Mouse (Mus musculus) liver, embryonic 15.5 days (tissue): ENCODE results near the gene Psmb5. TPM values are rescaled to one million over a fixed set of nuclear protein-coding genes. Genes with fewer than 3 reads are reported as not detected.
"Not testable (repeated sequence)": the region's sequence is repeated elsewhere in the genome, so short reads cannot be mapped to it uniquely, and the experiment has no call there.

Source experiments
- ATAC-seq: fragments of 200-750 bp; cut with Nextera tagmentation; 2 replicates; pipeline ENCODE4 v1.8.0; 2017; ENCODE audit warnings: moderate number of reproducible peaks, mild to moderate bottlenecking, moderate library complexity; ENCODE audit not compliant: insufficient read depth
- H3K27ac ChIP-seq: fragments of 300-500 bp; sonication (generic); replicated peaks from 2 replicates; pipeline ENCODE4 v1.5.1; 2015; ENCODE audit warnings: mild to moderate bottlenecking, inconsistent platforms
- H3K27me3 ChIP-seq: fragments of 300-500 bp; sonication (generic); 2 replicates; pipeline ENCODE4 v1.6.1; 2015; ENCODE audit warnings: mild to moderate bottlenecking, inconsistent platforms
- H3K36me3 ChIP-seq: fragments of 300-500 bp; sonication (generic); replicated peaks from 2 replicates; pipeline ENCODE4 v1.6.1; 2015; ENCODE audit warnings: moderate library complexity, mild to moderate bottlenecking, inconsistent platforms
- H3K4me1 ChIP-seq: fragments of 300-500 bp; sonication (generic); replicated peaks from 2 replicates; pipeline ENCODE4 v1.6.1; 2015; ENCODE audit warnings: inconsistent platforms
- H3K4me2 ChIP-seq: fragments of 300-500 bp; sonication (generic); 2 replicates; pipeline ENCODE4 v1.6.1; 2015; ENCODE audit warnings: moderate library complexity, mild to moderate bottlenecking, inconsistent platforms
- H3K4me3 ChIP-seq: fragments of 300-500 bp; sonication (generic); replicated peaks from 2 replicates; pipeline ENCODE4 v1.5.1; 2015; ENCODE audit warnings: mild to moderate bottlenecking, inconsistent platforms
- H3K9ac ChIP-seq: fragments of 300-500 bp; sonication (generic); 2 replicates; pipeline ENCODE4 v1.6.1; 2015; ENCODE audit warnings: moderate library complexity, mild to moderate bottlenecking, inconsistent platforms
- H3K9me3 ChIP-seq: fragments of 300-500 bp; sonication (generic); replicated peaks from 2 replicates; pipeline ENCODE4 v1.6.1; 2016; ENCODE audit warnings: inconsistent platforms
- WGBS: fragments of 180-500 bp; shearing (Covaris S2); methylation state at CpG from one replicate; pipeline ENCODE4 v1.1.7; 2015; ENCODE audit warnings: mixed read lengths; ENCODE audit not compliant: insufficient replicate concordance; 5-methylcytosine and 5-hydroxymethylcytosine counted together
- polyA plus RNA-seq: library from polyadenylated mRNA; unstranded; fragments of >200 nt; fragmentation: Nextera tagmentation; extraction: Ambion mirVana; gene quantifications from 2 replicates; pipeline ENCODE4 v1.2.1, GENCODE M21; 2015

The Psmb5 gene
- polyA plus RNA-seq, 1 experiment from 2014 or later, result 204 TPM

DNA sequence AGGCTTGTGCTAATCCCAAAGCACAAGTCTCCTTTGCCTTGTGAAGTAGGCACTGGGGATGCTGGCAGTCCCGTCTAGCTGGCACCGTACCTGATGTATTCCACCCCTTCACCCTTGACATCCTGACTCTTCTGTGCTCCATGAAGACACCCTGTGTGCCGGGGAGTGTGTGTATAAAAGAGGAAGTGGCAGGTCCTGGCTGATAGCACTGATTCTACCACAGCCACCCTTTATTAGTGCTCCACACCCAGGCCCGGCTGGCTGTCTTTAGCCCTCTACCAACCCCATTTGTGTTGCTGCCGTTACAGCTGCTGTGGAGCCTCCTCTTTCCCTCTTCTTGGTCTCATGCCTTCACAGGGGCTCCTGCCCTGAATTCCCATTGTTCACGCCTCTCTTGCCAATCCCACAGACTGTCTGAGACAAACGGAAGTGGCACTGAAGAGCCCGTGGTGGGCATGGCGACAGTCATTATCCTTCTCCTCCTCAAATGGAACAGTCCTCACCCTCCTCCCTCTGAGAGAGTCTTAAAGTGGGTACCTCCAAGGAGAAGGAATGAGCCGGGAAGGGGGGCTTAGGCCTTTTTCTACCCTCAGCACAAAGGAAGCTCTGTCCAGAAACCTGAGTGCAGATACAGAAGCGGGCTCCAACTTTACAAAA is 12.9 kb upstream of the Psmb5 start:
- Histone ChIP-seq H3K9me3 (no peaks in the 10 kb centered on the region), H3K36me3 (0 out of 2 replicates have a peak, but pooled peaks cover 7% of the 10 kb centered on the region), H3K4me3 (no peak overlapping the region), H3K4me2 (no peak overlapping the region), H3K27me3 (peaks cover 7% of the 10 kb centered on the region; the same call in 1 of the 2 replicates), H3K27ac (no peak overlapping the region), H3K9ac (no peak overlapping the region), H3K4me1 (no peaks in the 10 kb centered on the region)
- no peak for ATAC-seq
- 49% methylated on average over 11 of the region's 11 CpGs for WGBS

DNA sequence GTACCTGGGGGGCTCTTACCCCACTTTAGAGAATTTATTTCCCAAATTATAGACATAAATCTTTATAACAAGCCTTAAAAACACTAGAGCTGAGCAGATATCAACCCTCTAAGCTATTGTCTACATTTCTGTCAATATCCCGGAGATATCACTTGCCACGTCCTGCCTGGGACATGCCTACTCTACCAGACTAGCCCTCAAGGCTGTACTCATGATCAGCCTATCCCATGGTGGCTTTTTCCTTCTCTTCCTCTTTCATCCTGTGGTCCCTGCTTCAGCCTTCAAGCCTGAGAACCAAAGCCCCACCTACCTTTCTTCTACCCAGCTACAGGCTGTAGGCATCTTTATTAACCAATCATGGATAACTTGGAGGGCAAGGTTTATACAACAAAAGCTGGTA is 12.0 kb upstream of the Psmb5 start:
- whole genome bisulfite sequencing, result 56% methylated on average over 2 of the region's 2 CpGs

DNA sequence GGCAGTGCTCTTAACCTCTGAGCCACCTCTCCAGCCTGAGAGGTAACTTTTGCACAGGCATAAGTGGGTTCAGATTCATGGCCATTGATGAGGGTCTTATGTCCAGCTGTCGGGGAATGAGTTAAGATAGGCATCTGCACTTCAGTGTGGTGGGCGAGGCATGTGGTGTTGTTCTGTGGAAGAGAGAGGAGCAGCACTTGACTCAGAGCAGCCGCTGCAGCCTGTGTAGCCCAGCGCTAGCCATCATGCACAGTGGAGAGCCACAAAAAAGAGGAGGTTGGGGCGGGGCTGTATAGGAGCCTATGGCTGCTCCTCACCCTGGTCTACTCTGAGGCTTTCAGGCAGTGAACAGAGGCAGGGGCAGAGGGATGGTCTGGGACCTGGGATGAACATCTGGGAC is 10.3 kb upstream of the Psmb5 start:
- Histone ChIP-seq H3K36me3 (0 out of 2 replicates have a peak, but pooled peaks cover 7% of the 10 kb centered on the region), H3K9me3 (no peaks in the 10 kb centered on the region), H3K4me1 (peaks cover 6% of the 10 kb centered on the region), H3K4me2 (no peak overlapping the region), H3K9ac (no peak overlapping the region), H3K4me3 (no peak overlapping the region), H3K27me3 (peaks cover 17% of the 10 kb centered on the region), H3K27ac (no peak overlapping the region)
- 45% methylated on average over 5 of the region's 5 CpGs for WGBS
- no peak for ATAC-seq

More for the DNA sequence above, 12.0 kb upstream of the Psmb5 start:
- Histone ChIP-seq H3K4me1 (no peaks in the 10 kb centered on the region), H3K4me3 (no peak overlapping the region), H3K9me3 (no peaks in the 10 kb centered on the region), H3K36me3 (0 out of 2 replicates have a peak, but pooled peaks cover 7% of the 10 kb centered on the region), H3K27ac (no peak overlapping the region), H3K4me2 (no peak overlapping the region), H3K27me3 (peaks cover 16% of the 10 kb centered on the region), H3K9ac (no peak overlapping the region)
- ATAC-seq, result no peak

DNA sequence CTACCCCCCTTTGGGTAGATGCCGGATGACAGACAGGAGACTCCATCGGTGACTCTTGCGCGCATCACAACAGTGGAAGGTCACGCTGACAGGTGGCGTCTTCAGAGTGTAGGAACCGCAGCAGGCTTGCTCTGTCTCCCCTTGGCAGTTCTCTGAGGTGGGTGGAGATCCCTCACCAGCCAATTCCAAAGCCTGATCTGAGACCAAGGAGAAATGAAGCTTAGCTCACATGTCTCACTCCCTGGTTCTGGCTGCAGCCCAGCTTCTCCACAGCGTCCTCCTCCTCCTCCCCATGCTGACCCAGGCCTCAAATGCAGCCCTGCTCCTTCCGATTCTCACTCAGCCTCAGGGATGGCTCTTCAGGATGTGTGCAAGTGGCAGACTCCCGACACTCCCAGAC is 7.2 kb upstream of the Psmb5 start:
- no peak for ATAC-seq
- no peak overlapping the region for H3K27ac ChIP-seq
- no peak overlapping the region for H3K4me2 ChIP-seq
- H3K9me3 ChIP-seq, result no peaks in the 10 kb centered on the region
- peaks cover 10% of the 10 kb centered on the region for H3K4me1 ChIP-seq
- H3K4me3 ChIP-seq, result no peak overlapping the region
- H3K27me3 ChIP-seq, result peaks cover 17% of the 10 kb centered on the region
- no peaks in the 10 kb centered on the region for H3K36me3 ChIP-seq
- H3K9ac ChIP-seq, result no peak overlapping the region
- WGBS, result 69% methylated on average over 10 of the region's 10 CpGs

DNA sequence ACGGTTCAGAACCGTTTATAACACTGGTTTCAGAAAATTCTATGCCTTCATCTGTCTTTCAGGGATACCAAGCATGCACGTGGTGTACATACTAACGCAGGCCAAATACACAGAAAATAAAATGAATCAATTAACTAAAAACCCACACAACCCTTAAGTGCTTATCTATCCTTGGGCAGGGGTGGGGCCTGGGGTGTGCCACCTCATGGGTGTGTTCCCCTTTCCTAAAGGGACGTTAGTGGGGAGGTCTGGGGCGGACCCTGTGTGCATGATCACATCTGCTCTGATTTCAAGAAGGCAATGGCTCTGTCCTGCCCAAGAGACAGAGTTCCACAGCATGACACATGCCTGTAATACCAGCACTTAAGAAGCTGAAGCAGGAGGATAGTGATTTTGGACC is 5.5 kb upstream of the Psmb5 start:
- Histone ChIP-seq H3K4me2 (no peak overlapping the region), H3K36me3 (no peaks in the 10 kb centered on the region), H3K9me3 (no peaks in the 10 kb centered on the region), H3K27ac (no peak overlapping the region), H3K4me1 (peaks cover 10% of the 10 kb centered on the region), H3K27me3 (peaks cover 17% of the 10 kb centered on the region), H3K9ac (no peak overlapping the region), H3K4me3 (no peak overlapping the region)
- peak; percentile 53; the same call in 1 of the 2 replicates for ATAC-seq
- WGBS, result 52% methylated on average over 6 of the region's 6 CpGs

DNA sequence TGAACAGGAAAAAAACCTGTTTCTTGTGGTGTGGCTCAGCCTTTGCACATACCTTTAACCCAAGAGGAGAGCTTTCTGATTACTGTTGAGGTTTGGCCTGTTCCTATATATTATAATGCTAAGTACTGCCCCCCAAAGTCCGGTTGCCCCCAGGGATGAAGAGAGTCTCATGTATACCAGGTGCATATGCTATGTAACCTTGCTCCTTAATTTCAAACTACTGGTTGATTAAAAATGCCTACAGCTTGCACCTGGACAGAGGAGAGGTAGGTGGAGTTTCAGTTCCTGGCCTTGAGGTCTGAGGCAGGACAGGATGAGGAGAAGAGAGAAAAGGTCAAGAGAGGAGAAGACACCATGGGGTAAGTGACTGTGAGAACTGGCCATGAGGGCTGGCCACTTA is 3.3 kb upstream of the Psmb5 start, which contains the start of gene Psmb11:
Psmb11 (plus strand) TSS at position 301 of the 400 bp plus-strand sequence.
- WGBS, result 79% methylated on average over 1 of the region's 1 CpGs
- H3K9ac ChIP-seq, result no peak within 1 kb of the TSS
- peaks cover 14% of the 10 kb centered on the region for H3K27me3 ChIP-seq
- H3K27ac ChIP-seq, result no peak within 1 kb of the TSS
- H3K36me3 ChIP-seq, result peaks cover 4% of the 10 kb centered on the region; the same call in 1 of the 2 replicates
- ATAC-seq, result no peak
- H3K4me1 ChIP-seq, result peaks cover 22% of the 10 kb centered on the region
- H3K9me3 ChIP-seq, result no peaks in the 10 kb centered on the region
- no peak within 1 kb of the TSS for H3K4me2 ChIP-seq
- H3K4me3 ChIP-seq, result no peak within 1 kb of the TSS

DNA sequence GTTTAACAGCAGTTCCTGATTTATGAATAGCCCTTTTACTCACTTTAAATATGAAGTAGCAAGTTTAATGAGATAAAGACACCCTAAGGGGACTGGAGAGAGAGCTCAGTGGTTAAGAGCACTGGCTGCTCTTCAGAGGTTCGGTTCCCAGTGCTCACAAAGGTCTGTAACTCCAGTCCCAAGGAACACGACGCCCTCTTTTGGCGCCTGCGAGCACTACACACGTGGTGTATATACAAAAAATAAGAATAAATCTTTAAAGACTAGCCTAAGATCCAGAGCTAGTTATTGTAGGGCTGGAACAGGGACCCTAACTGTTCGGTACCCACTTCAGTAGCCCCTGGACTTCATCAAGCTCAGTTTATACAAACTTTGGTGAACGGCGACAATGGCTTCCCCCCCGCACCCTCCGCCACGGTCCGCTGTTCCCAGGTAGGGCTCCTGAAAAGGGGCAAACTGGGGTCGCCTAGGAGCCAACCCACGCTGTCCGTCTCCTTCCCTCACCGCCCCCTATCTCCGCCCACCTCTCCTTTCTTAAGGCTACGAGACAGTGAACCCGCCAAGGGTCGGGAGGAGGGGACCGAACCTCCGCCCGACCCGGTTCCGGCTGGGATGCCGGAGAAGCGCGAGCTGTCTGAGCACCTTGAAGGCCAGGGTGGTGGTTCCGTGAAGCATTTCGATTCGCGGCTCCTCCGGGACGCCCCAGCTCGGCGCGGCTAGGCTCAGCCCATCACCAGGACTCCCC is 498 bp downstream of the Psmb5 start:
- H3K27me3 ChIP-seq, result no peaks in the 10 kb centered on the region
- peak overlapping the region; percentile 78 for H3K27ac ChIP-seq
- 2% methylated on average over 38 of the region's 38 CpGs for WGBS
- H3K36me3 ChIP-seq, result peaks cover 32% of the 10 kb centered on the region
- H3K4me1 ChIP-seq, result peaks cover 21% of the 10 kb centered on the region
- peak overlapping the region; percentile 83 for H3K9ac ChIP-seq
- H3K9me3 ChIP-seq, result no peaks in the 10 kb centered on the region
- peak overlapping the region; percentile 75 for H3K4me2 ChIP-seq
- ATAC-seq, result peak; percentile 57
- peak overlapping the region; percentile 87 for H3K4me3 ChIP-seq

DNA sequence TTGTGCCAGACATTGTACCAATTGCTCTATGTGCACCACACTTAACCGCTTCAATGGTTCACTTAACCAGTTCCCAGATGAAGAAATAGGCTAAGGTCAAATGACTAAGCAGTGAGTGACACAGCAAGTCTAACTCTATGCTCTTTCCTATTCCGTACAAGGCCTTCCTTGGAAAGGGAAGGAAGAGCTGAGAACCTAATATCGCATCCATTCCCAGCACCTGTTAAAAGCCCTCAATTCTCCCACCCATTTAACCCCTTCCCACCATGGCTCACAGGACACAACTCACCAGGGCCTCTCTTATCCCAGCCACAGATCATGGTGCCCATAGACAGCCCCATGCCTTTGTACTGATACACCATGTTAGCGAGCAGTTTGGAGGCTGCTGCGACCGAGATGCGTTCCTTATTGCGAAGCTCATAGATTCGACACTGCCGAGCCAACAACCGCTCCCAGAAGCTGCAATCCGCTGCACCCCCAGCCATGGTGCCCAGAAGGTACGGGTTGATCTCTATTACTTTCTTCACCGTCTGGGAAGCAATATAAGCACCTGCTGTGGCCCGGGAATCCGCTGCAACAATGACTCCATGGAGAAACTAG is 1.5 kb downstream of the Psmb5 start:
- Histone ChIP-seq H3K27ac (no peak overlapping the region), H3K9me3 (no peaks in the 10 kb centered on the region), H3K9ac (no peak overlapping the region), H3K36me3 (peaks cover 38% of the 10 kb centered on the region), H3K4me2 (no peak overlapping the region), H3K27me3 (no peaks in the 10 kb centered on the region), H3K4me3 (no peak overlapping the region; the same call in 1 of the 2 replicates), H3K4me1 (peaks cover 21% of the 10 kb centered on the region)
- no peak for ATAC-seq
- WGBS, result 86% methylated on average over 16 of the region's 16 CpGs

DNA sequence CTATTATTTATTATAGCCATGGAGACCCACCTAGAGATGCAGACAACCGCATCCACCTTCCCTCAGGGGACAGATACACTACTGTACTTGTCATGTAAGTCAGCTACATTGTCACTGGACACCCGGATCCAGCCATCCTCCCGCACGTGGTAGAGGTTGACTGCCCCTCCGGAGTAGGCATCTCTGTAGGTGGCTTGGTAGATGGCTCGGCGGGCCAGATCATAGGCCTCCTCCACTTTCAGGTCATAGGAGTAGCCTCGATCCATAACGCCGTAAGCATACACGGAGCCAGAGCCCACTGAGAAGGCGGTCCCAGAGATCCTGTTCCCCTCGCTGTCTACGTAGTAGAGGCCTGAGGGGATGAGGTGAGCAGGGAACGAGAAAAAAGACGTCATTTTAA is 3.7 kb downstream of the Psmb5 start:
- Histone ChIP-seq H3K36me3 (peaks cover 42% of the 10 kb centered on the region), H3K4me1 (peaks cover 21% of the 10 kb centered on the region)
- H3K27me3 ChIP-seq, H3K4me2 ChIP-seq, H3K4me3 ChIP-seq, ATAC-seq, H3K9ac ChIP-seq, H3K27ac ChIP-seq, H3K9me3 ChIP-seq: not testable (repeated sequence)
- 86% methylated on average over 16 of the region's 16 CpGs for WGBS

DNA sequence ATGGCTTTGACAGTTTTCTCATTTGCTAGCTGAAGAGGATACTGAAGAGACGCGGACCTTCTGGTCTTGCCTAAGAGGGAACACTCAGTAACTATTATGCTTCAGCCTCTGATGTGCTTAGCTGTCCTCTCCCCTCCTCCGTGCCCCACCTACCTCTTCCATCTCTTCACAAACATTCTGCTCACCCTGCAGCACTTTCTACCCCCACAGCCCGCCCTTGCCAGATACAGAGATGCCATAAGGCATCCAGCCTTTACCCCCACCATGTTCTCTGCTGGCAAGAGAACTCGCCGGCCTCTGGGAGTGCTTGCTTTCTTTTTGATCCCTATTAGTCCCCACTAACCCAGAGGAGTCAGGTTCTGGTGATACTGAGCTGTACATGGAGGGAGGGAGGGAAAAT is 7.2 kb downstream of the Psmb5 start:
- no peak overlapping the region for H3K27ac ChIP-seq
- no peaks in the 10 kb centered on the region for H3K9me3 ChIP-seq
- peaks cover 10% of the 10 kb centered on the region for H3K4me1 ChIP-seq
- no peaks in the 10 kb centered on the region for H3K27me3 ChIP-seq
- H3K9ac ChIP-seq, result no peak overlapping the region
- 77% methylated on average over 6 of the region's 6 CpGs for WGBS
- H3K4me2 ChIP-seq, result no peak overlapping the region
- no peak for ATAC-seq
- H3K4me3 ChIP-seq, result no peak overlapping the region
- H3K36me3 ChIP-seq, result peaks cover 36% of the 10 kb centered on the region

DNA sequence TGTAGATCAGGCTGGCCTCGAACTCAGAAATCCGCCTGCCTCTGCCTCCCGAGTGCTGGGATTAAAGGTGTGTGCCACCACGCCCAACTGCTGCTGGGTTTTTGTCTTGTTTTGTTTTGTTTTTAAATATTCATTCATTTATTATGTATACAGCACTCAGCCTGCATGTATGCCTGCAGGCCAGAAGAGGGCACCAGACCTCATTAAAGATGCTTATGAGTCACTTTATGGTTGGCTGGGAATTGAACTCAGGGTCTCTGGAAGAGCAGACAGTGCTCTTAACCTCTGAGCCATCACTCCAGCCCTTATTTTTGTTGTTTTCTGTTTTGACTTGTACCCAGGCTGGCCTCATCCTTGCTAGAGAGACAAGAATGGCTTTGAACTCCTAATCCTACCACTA is 7.9 kb downstream of the Psmb5 start:
- Histone ChIP-seq H3K4me3 (no peak overlapping the region), H3K36me3 (peaks cover 30% of the 10 kb centered on the region), H3K4me2 (no peak overlapping the region), H3K9me3 (no peaks in the 10 kb centered on the region), H3K27ac (no peak overlapping the region), H3K9ac (no peak overlapping the region), H3K27me3 (no peaks in the 10 kb centered on the region), H3K4me1 (peaks cover 10% of the 10 kb centered on the region)
- no peak for ATAC-seq
- WGBS, result 61% methylated on average over 4 of the region's 4 CpGs
